Mouse (Mus musculus): ENCODE measurements around the gene Abcc6. TPM values are rescaled to one million over a fixed set of nuclear protein-coding genes. Genes with fewer than 3 reads are reported as not detected.

Abcc6 gene
- total and polyA plus RNA-seq, 3 experiments: 2.2 to 10.5 (median 6.4) TPM

GRCm38 (mm10) chr7:46049981-46050380 is 19.9 kb upstream of the Abcc6 start:
- Histone ChIP-seq H3K27ac (ENCODE audit: insufficient read depth, low read depth) (no peak overlapping the region), H3K27me3 (replicated peaks) (no peaks in the 10 kb centered on the region), H3K36me3 (replicated peaks in 1 of 2; ENCODE audit: control insufficient read depth in 1 of 2, insufficient read depth in 1 of 2, low read length in 1 of 2) (peaks cover 74 to 87% of the 10 kb centered on the region in 2 experiments), H3K9ac (ENCODE audit: insufficient read depth, low read depth) (no peak overlapping the region), H3K4me3 (replicated peaks in 1 of 3; ENCODE audit: low read depth in 2 of 3, low read length in 2 of 3, poor library complexity in 1 of 3) (no peak overlapping the region), H3K9me3 (replicated peaks; ENCODE audit: low read length) (no peaks in the 10 kb centered on the region), H3K4me2 (ENCODE audit: insufficient read depth, low read depth, poor library complexity, severe bottlenecking) (no peak overlapping the region), H3K4me1 (ENCODE audit: control insufficient read depth in 1 of 2, insufficient read depth in 2 of 2) (no peaks in the 10 kb centered on the region), H3K79me2 (replicated peaks; ENCODE audit: control insufficient read depth, extremely low read depth, insufficient read depth, poor library complexity, severe bottlenecking) (no peaks in the 10 kb centered on the region)
- in situ Hi-C loops (cut with MboI; ENCODE audit: low pct_ligation_motif_present, low pct_unique_long_range_greater_than_20kb, low sequenced_read_pairs): no loop called here
- TF ChIP-seq HCFC1 (IDR thresholded peaks at IDR 0.05; ENCODE audit: low read depth, low read length): no peak
- no peak for TF ChIP-seq CHD1 (IDR thresholded peaks at IDR 0.05; ENCODE audit: low read depth, low read length)
- TF ChIP-seq NELFE (IDR thresholded peaks at IDR 0.05; ENCODE audit: low read depth, low read length): no peak
- no peak for TF ChIP-seq MEF2A (IDR thresholded peaks at IDR 0.05; ENCODE audit: borderline replicate concordance, low read depth, low read length)
- TF ChIP-seq MAFK (IDR thresholded peaks at IDR 0.05; ENCODE audit: insufficient replicate concordance, low read length): no peak
- no peak for TF ChIP-seq TCF12 (IDR thresholded peaks at IDR 0.05; ENCODE audit: low read depth, low read length)
- TF ChIP-seq SMC3 (IDR thresholded peaks at IDR 0.05; ENCODE audit: low read depth, low read length): no peak
- no peak for TF ChIP-seq JUN (IDR thresholded peaks at IDR 0.05; ENCODE audit: insufficient read depth, low read depth, low read length)
- dilution Hi-C loops (cut with MboI; ENCODE audit: extremely low pct_ligation_motif_present, extremely low pct_unique_long_range_greater_than_20kb, low sequenced_read_pairs): no loop called here
- no peak for DNase-seq (ENCODE audit: extremely low read depth)

GRCm38 (mm10) chr7:46047873-46048562 is 17.9 kb upstream of the Abcc6 start:
- DNase-seq (ENCODE audit: extremely low read depth): no peak
- dilution Hi-C loops (cut with MboI; ENCODE audit: extremely low pct_ligation_motif_present, extremely low pct_unique_long_range_greater_than_20kb, low sequenced_read_pairs): no loop called here

More at GRCm38 (mm10) chr7:46047873-46048562, 17.9 kb upstream of the Abcc6 start:
- Histone ChIP-seq H3K36me3 (replicated peaks in 1 of 2; ENCODE audit: control insufficient read depth in 1 of 2, insufficient read depth in 1 of 2, low read length in 1 of 2) (peaks cover 75 to 88% of the 10 kb centered on the region in 2 experiments), H3K4me1 (ENCODE audit: control insufficient read depth in 1 of 2, insufficient read depth in 2 of 2) (no peaks in the 10 kb centered on the region), H3K4me2 (ENCODE audit: insufficient read depth, low read depth, poor library complexity, severe bottlenecking) (no peak overlapping the region), H3K4me3 (replicated peaks in 1 of 3; ENCODE audit: low read depth in 2 of 3, low read length in 2 of 3, poor library complexity in 1 of 3) (no peak overlapping the region), H3K9me3 (replicated peaks; ENCODE audit: low read length) (no peaks in the 10 kb centered on the region), H3K79me2 (replicated peaks; ENCODE audit: control insufficient read depth, extremely low read depth, insufficient read depth, poor library complexity, severe bottlenecking) (no peaks in the 10 kb centered on the region), H3K9ac (ENCODE audit: insufficient read depth, low read depth) (no peak overlapping the region), H3K27ac (ENCODE audit: insufficient read depth, low read depth) (no peak overlapping the region), H3K27me3 (replicated peaks) (no peaks in the 10 kb centered on the region)
- no peak for TF ChIP-seq KAT2A (IDR thresholded peaks at IDR 0.05; ENCODE audit: insufficient replicate concordance, low read length)
- TF ChIP-seq GABPA (IDR thresholded peaks at IDR 0.05; ENCODE audit: insufficient replicate concordance, low read depth, low read length): no peak
- TF ChIP-seq CTCF (conservative IDR thresholded peaks at IDR 0.05 in 1 of 2, IDR thresholded peaks at IDR 0.05 in 1 of 2; ENCODE audit: low read depth in 2 of 2, low read length in 2 of 2): no peak
- no peak for TF ChIP-seq HCFC1 (IDR thresholded peaks at IDR 0.05; ENCODE audit: low read depth, low read length)
- TF ChIP-seq POLR2A (IDR thresholded peaks at IDR 0.05; ENCODE audit: low read depth, low read length): no peak
- TF ChIP-seq RAD21 (IDR thresholded peaks at IDR 0.05; ENCODE audit: low read depth, low read length): no peak
- TF ChIP-seq MAFK (IDR thresholded peaks at IDR 0.05; ENCODE audit: insufficient replicate concordance, low read length): no peak
- no peak for TF ChIP-seq IRF4 (IDR thresholded peaks at IDR 0.05; ENCODE audit: low read depth, low read length)
- TF ChIP-seq ETS1 (conservative IDR thresholded peaks at IDR 0.05; ENCODE audit: low read depth, low read length): no peak
- no peak for TF ChIP-seq ZMIZ1 (IDR thresholded peaks at IDR 0.05; ENCODE audit: low read depth, low read length)
- TF ChIP-seq MEF2A (IDR thresholded peaks at IDR 0.05; ENCODE audit: borderline replicate concordance, low read depth, low read length): no peak
- no peak for TF ChIP-seq BHLHE40 (IDR thresholded peaks at IDR 0.05; ENCODE audit: low read depth, low read length)
- TF ChIP-seq ZC3H11A (IDR thresholded peaks at IDR 0.05; ENCODE audit: low read depth, low read length): no peak
- TF ChIP-seq MAZ (IDR thresholded peaks at IDR 0.05; ENCODE audit: low read depth, low read length): no peak
- no peak for TF ChIP-seq USF1 (IDR thresholded peaks at IDR 0.05; ENCODE audit: low read depth, low read length)
- no peak for TF ChIP-seq RCOR1 (conservative IDR thresholded peaks at IDR 0.05; ENCODE audit: low read depth, low read length)
- TF ChIP-seq TCF12 (IDR thresholded peaks at IDR 0.05; ENCODE audit: low read depth, low read length): no peak
- TF ChIP-seq PAX5 (IDR thresholded peaks at IDR 0.05; ENCODE audit: low read length): no peak
- no peak for TF ChIP-seq USF2 (conservative IDR thresholded peaks at IDR 0.05; ENCODE audit: low read depth, low read length)
- TF ChIP-seq UBTF (IDR thresholded peaks at IDR 0.05; ENCODE audit: low read depth, low read length): no peak
- in situ Hi-C loops (cut with MboI; ENCODE audit: low pct_ligation_motif_present, low pct_unique_long_range_greater_than_20kb, low sequenced_read_pairs): no loop called here
